Mouse (Mus musculus): ENCODE results near the gene Leo1. TPM values are rescaled to one million over a fixed set of nuclear protein-coding genes. Genes with fewer than 3 reads are reported as not detected.

Gene Leo1
- total and polyA plus RNA-seq, 3 experiments: 43.1 to 60.7 (median 49.9) TPM

GRCm38 (mm10) chr9:75430822-75431621, 10.3 kb upstream of the Leo1 start:
- Histone ChIP-seq H3K4me2 (ENCODE audit: insufficient read depth, low read depth, poor library complexity, severe bottlenecking) (no peak overlapping the region), H3K27ac (ENCODE audit: insufficient read depth, low read depth) (no peak overlapping the region), H3K4me1 (ENCODE audit: control insufficient read depth in 1 of 2, insufficient read depth in 2 of 2) (peaks cover 12 to 42% of the 10 kb centered on the region in 2 experiments), H3K9ac (ENCODE audit: insufficient read depth, low read depth) (no peak overlapping the region), H3K79me2 (replicated peaks; ENCODE audit: control insufficient read depth, extremely low read depth, insufficient read depth, poor library complexity, severe bottlenecking) (no peaks in the 10 kb centered on the region), H3K27me3 (replicated peaks) (no peaks in the 10 kb centered on the region), H3K36me3 (replicated peaks in 1 of 2; ENCODE audit: control insufficient read depth in 1 of 2, insufficient read depth in 1 of 2, low read length in 1 of 2) (no peaks in the 10 kb centered on the region), H3K9me3 (replicated peaks; ENCODE audit: low read length) (no peaks in the 10 kb centered on the region), H3K4me3 (replicated peaks in 1 of 3; ENCODE audit: low read depth in 2 of 3, low read length in 2 of 3, poor library complexity in 1 of 3) (no peak overlapping the region)
- in situ Hi-C loops (cut with MboI; ENCODE audit: low pct_ligation_motif_present, low pct_unique_long_range_greater_than_20kb, low sequenced_read_pairs): loop anchor here (10.0 kb wide), 1 partner anchor 116 kb away; no protein-coding TSS in a partner anchor
- no peak for DNase-seq (ENCODE audit: extremely low read depth)
- dilution Hi-C loops (cut with MboI; ENCODE audit: extremely low pct_ligation_motif_present, extremely low pct_unique_long_range_greater_than_20kb, low sequenced_read_pairs): no loop called here
- TF ChIP-seq EP300 (IDR thresholded peaks at IDR 0.05; ENCODE audit: low read length): no peak
- TF ChIP-seq USF1 (IDR thresholded peaks at IDR 0.05; ENCODE audit: low read depth, low read length): no peak
- TF ChIP-seq ELF1 (IDR thresholded peaks at IDR 0.05; ENCODE audit: low read depth, low read length): no peak
- TF ChIP-seq MEF2A (IDR thresholded peaks at IDR 0.05; ENCODE audit: borderline replicate concordance, low read depth, low read length): no peak
- no peak for TF ChIP-seq TBP (conservative IDR thresholded peaks at IDR 0.05; ENCODE audit: low read depth, low read length)
- TF ChIP-seq MAZ (IDR thresholded peaks at IDR 0.05; ENCODE audit: low read depth, low read length): no peak
- no peak for TF ChIP-seq KAT2A (IDR thresholded peaks at IDR 0.05; ENCODE audit: insufficient replicate concordance, low read length)
- TF ChIP-seq MAFK (IDR thresholded peaks at IDR 0.05; ENCODE audit: insufficient replicate concordance, low read length): no peak
- TF ChIP-seq RAD21 (IDR thresholded peaks at IDR 0.05; ENCODE audit: low read depth, low read length): no peak

- in situ Hi-C loops (cut with MboI; ENCODE audit: low pct_ligation_motif_present, low pct_unique_long_range_greater_than_20kb, low sequenced_read_pairs): loop anchor here (10.0 kb wide), 1 partner anchor 118 kb away; no protein-coding TSS in a partner anchor
- Histone ChIP-seq H3K27ac (ENCODE audit: insufficient read depth, low read depth) (no peak overlapping the region), H3K9ac (ENCODE audit: insufficient read depth, low read depth) (no peak overlapping the region), H3K4me1 (ENCODE audit: control insufficient read depth in 1 of 2, insufficient read depth in 2 of 2) (peaks cover 12 to 56% of the 10 kb centered on the region in 2 experiments), H3K79me2 (replicated peaks; ENCODE audit: control insufficient read depth, extremely low read depth, insufficient read depth, poor library complexity, severe bottlenecking) (no peaks in the 10 kb centered on the region), H3K9me3 (replicated peaks; ENCODE audit: low read length) (no peaks in the 10 kb centered on the region), H3K4me3 (replicated peaks in 1 of 3; ENCODE audit: low read depth in 2 of 3, low read length in 2 of 3, poor library complexity in 1 of 3) (no peak overlapping the region), H3K27me3 (replicated peaks) (no peaks in the 10 kb centered on the region), H3K36me3 (replicated peaks in 1 of 2; ENCODE audit: control insufficient read depth in 1 of 2, insufficient read depth in 1 of 2, low read length in 1 of 2) (no peaks in the 10 kb centered on the region), H3K4me2 (ENCODE audit: insufficient read depth, low read depth, poor library complexity, severe bottlenecking) (no peak overlapping the region)
- DNase-seq (ENCODE audit: extremely low read depth): no peak
- dilution Hi-C loops (cut with MboI; ENCODE audit: extremely low pct_ligation_motif_present, extremely low pct_unique_long_range_greater_than_20kb, low sequenced_read_pairs): no loop called here
- no peak for TF ChIP-seq SIN3A (IDR thresholded peaks at IDR 0.05; ENCODE audit: low read length)
- no peak for TF ChIP-seq TCF12 (IDR thresholded peaks at IDR 0.05; ENCODE audit: low read depth, low read length)
- no peak for TF ChIP-seq ZMIZ1 (IDR thresholded peaks at IDR 0.05; ENCODE audit: low read depth, low read length)
- TF ChIP-seq CHD2 (IDR thresholded peaks at IDR 0.05; ENCODE audit: low read length): no peak
- TF ChIP-seq POLR2AphosphoS2 (IDR thresholded peaks at IDR 0.05; ENCODE audit: low read depth, low read length): no peak
- TF ChIP-seq UBTF (IDR thresholded peaks at IDR 0.05; ENCODE audit: low read depth, low read length): no peak
- no peak for TF ChIP-seq JUN (IDR thresholded peaks at IDR 0.05; ENCODE audit: insufficient read depth, low read depth, low read length)
- TF ChIP-seq JUND (conservative IDR thresholded peaks at IDR 0.05; ENCODE audit: low read depth, low read length): no peak
- TF ChIP-seq NELFE (IDR thresholded peaks at IDR 0.05; ENCODE audit: low read depth, low read length): no peak
- TF ChIP-seq PAX5 (IDR thresholded peaks at IDR 0.05; ENCODE audit: low read length): no peak
- no peak for TF ChIP-seq NRF1 (IDR thresholded peaks at IDR 0.05; ENCODE audit: low read depth, low read length)
- TF ChIP-seq CTCF (conservative IDR thresholded peaks at IDR 0.05 in 1 of 2, IDR thresholded peaks at IDR 0.05 in 1 of 2; ENCODE audit: low read depth in 2 of 2, low read length in 2 of 2): no peak
- TF ChIP-seq USF2 (conservative IDR thresholded peaks at IDR 0.05; ENCODE audit: low read depth, low read length): no peak
- TF ChIP-seq HCFC1 (IDR thresholded peaks at IDR 0.05; ENCODE audit: low read depth, low read length): no peak
- TF ChIP-seq ELF1 (IDR thresholded peaks at IDR 0.05; ENCODE audit: low read depth, low read length): no peak
Measured at GRCm38 (mm10) chr9:75432694-75433093, 8.6 kb upstream of the Leo1 start.
